Mouse (Mus musculus) monocyte, adult 5-6 weeks (primary cell): ENCODE results near the gene Gm7980. TPM values are rescaled to one million over a fixed set of nuclear protein-coding genes. Genes with fewer than 3 reads are reported as not detected.
"Not testable (repeated sequence)": the region's sequence is repeated elsewhere in the genome, so short reads cannot be mapped to it uniquely, and the experiment has no call there.

Experiments used
- ATAC-seq: fragments of 153-309, 156-312 bp; replicated peaks from 2 replicates; pipeline ENCODE4 v1.8.0; 2017; ENCODE audit warnings: mild to moderate bottlenecking; ENCODE audit not compliant: low TSS enrichment, insufficient number of reproducible peaks, severe bottlenecking, poor library complexity, low FRiP score
- total RNA-seq: library from RNA; stranded (forward); fragments of 200-1000, 200-491, 200-594 nt; gene quantifications from 3 replicates; pipeline ENCODE4 v1.2.3, GENCODE M21; 2017

The Gm7980 gene
- not detected in 3 replicates for total RNA-seq

DNA sequence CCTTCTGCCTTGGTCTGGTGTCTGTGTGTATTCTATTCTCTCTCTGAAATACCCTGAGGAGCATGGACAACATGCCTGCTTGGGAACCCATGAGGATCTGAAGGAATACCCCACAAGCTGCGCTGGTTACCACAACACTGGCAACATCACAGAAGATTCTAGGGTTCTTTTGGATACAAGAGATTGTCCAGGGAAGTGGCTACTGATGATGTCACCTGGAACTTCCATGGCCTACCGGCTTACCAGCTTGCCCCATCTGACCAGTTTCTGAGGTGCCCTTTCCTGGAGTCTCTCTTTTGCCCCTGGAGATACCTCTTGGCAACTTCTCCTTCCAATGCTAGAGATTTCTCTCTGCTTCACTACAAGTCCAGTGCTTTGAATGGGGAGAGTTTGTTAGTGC lies at the start of gene Gm7980:
TSS of gene Gm7980 (minus strand) at position 101 of the 400 bp plus-strand sequence.
- ATAC-seq: not testable (repeated sequence)

DNA sequence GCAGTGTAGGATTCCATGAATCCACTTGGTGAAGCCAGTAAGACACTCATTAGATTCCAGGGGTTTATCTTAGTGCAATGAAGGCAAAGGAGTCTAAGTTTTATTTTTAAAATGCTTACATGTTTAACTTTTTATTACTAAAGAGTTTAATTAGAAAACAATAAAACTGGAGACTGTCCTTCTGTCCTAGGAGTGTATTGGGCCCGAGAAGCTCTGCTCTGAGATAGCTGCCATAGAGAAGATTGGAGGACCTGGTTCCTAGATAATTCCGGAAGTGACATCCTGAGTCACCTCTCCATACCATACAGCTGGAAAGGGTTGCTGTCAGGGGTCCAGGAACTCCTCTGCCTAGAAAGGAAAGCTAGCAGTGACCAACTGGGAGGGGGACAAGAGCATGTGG lies 36.6 kb upstream of the Gm7980 start, which contains the start of gene 1700024B05Rik:
TSS of gene 1700024B05Rik (plus strand) at position 301 of the 400 bp plus-strand sequence.
- not testable (repeated sequence) for ATAC-seq

GRCm38 (mm10) chr14:41924649-41925048 lies 17.6 kb upstream of the Gm7980 start, which contains the start of gene 1700049E17Rik1:
1700049E17Rik1 (plus strand) TSS chr14:41924949.
- not testable (repeated sequence) for ATAC-seq

Other genes starting within 250 kb of the Gm7980 start
- not detected in 3 replicates for gene Gm8068, start 205.4 kb downstream of the Gm7980 start, total RNA-seq
- not detected in 3 replicates for gene Gm7929, start 156.7 kb downstream of the Gm7980 start, total RNA-seq
- not detected in 3 replicates for gene Gm47189, start 134.8 kb downstream of the Gm7980 start, total RNA-seq
- gene 1700049E17Rik1, start 17.7 kb upstream of the Gm7980 start, total RNA-seq: not detected in 3 replicates
- not detected in 3 replicates for gene 1700024B05Rik, start 36.7 kb upstream of the Gm7980 start, total RNA-seq
- not detected in 3 replicates for gene Gm6401, start 60.6 kb upstream of the Gm7980 start, total RNA-seq
- gene Gm3543, start 76.0 kb upstream of the Gm7980 start, total RNA-seq: not detected in 3 replicates
- not detected in 3 replicates for gene Gm7951, start 210.1 kb upstream of the Gm7980 start, total RNA-seq